Mouse (Mus musculus): ENCODE data around the gene Lrmda.

The Lrmda gene

DNA sequence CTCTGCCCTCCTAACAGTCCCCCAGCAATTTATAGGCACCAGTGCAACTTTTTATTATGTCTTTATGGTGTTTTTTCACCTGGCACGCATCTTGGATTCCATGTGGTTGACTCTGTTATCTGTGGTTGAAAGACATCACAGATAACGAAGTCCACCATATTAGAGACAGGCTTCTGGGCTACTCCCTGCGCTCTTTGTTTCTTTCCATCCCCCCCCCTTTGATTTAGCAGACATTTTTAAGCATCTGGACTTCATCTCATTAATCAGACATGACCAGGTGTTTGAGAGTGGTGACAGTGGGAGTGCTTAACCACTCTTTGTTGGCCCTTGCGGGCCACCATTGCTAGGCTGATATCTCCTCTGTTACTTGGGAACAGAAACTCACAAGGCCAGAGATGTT, 71.8 kb downstream of the Lrmda start:
- no peak for DNase-seq (ENCODE audit: low spot score in 2 of 2)

DNA sequence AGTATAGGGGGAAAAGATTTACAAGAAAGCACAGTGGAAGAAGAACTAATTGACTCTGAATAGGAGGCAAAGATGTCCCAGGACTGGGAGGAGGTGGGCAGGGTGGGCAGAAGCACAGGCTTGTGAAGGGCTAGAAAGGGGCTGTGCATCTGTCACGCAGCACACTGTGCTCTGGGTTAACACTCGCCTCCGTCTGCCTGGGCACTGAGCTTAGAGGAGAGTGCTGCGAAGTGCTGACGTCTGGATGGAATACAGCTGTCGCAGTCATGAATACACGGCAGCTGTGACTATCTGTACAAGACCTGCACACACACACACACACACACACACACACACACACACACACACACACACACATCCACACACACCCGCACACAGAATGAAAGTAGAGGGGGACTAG, 73.6 kb downstream of the Lrmda start:
- no peak for DNase-seq (ENCODE audit: low spot score in 2 of 2)

DNA sequence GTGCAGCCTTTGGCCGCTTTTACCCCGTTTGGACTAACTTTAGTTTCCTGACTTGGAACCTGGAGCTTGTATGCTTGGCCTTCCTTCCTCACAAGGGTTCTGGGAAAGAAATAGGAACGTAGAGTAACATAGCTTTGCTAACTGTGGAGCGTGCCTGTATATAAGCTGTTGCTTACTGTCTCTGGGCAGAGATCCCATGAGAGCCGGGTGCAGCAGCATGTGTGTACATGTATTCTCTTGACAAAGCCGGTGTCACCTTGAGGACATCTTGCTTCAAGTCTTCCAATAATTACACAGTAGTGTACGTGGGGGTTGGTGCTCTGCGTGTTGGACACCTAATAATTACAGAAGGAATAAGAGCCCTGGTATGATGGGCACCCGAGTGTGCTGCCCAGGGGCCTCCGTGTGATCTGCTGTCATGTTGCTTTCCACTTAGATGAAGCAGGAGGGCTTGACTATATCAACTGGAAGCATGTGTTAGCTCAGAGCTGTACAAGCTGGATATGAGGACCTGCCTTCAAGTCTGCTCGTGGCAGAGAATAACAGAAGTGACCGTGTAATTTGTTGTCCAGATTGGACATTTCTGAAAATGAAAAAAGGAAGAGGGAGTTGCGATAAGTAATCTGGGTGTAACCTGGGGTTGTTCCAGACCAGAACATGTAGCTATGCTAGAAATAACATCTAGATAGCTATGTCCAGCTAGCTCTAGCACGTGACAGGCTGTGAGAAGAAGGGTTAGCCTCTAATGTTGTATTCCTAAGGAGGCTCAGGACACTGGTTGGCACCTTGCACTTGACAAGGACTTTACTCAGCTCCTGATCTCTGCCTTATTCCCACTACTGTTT, 82.7 kb downstream of the Lrmda start:
- DNase-seq (ENCODE audit: low spot score in 2 of 2): no peak

GRCm38 (mm10) chr14:22105855-22106254, 86.3 kb downstream of the Lrmda start:
- no peak for DNase-seq (ENCODE audit: low spot score in 2 of 2)

DNA sequence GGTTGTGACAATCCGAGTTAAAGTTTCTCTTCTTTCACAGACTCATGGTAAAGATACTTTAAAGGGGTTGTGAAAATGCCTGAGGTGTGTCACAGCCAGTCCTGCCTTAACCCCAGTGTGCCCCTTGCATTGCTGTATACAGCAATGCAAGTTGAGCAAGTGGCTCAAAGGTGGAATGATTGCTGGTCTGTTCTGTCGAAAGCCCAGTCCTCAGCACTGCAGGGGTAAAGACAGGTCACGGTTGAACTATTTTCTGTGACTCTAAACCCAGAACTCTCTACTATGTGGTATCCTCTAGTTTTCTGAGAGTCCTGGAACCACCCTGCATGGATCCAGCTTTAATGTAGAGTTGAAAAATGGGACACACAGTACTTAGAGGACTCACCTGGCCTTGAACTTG, 87.3 kb downstream of the Lrmda start:
- DNase-seq (ENCODE audit: low spot score in 2 of 2): no peak

DNA sequence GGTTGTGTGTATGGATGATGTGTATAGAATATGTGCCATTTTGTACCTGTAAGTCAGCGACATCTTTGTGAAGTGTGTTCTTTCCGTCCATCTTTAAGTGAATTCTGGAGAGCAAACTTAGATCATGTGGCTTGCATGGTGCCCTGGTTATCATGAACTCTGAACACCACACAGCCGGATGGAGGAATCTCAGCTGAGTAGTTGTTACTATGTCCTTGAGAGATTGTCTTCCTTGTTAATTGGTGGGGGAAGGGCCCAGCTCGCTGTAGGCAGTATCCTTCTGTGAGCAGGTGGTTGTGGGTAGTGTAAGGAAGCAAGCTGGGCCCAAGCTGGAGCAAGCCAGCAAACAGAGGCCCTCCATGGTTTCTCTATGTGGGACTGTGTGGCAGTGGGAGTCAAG, 89.9 kb downstream of the Lrmda start:
- no peak for DNase-seq (ENCODE audit: low spot score in 2 of 2)

DNA sequence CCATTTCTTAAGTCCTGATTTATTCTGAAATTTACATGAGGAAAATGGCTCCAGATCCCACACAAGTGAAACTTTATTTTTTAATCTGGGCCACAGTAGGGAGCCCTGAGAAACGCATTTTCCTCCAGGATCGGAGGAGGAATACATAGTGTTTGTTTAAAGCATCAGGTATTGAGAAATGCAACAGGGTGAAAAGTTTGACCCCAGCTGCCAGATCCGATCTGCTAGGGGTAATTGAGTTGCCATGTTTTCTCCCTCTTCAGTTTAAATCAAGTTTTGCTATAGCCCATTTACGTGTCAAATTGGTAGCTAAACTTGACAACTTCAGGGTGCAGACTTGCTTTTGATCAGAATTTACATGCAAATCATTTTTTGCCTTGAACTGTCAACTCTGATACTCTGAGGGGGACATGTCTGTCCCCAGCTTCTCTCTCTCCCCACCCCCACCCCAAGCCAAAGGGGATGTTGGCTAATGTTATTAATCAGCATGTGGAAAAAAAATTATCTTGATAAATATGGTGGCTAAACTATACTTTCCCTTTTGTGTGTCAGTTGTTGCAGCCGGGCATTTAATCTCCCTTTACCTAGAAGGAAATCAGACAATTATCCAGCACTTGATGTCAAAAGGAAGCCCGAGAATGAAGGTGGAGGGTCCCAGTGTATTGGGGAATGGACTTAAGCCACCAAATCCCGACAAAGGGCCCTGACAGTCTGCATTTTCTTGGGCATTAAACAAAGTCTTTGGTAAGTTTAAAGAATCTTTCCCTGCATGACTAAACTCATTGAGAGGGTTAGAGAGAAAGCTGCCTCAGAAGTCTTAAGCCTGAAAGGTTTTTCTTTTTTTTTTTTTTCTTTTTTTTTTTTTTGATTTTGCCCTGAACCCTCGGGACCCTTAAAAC, 94.2 kb downstream of the Lrmda start:
- no peak for DNase-seq (ENCODE audit: low spot score in 2 of 2)

- no peak for DNase-seq (ENCODE audit: low spot score in 2 of 2)
These were observed 95.3 kb downstream of the Lrmda start for GRCm38 (mm10) chr14:22114651-22115351.

DNA sequence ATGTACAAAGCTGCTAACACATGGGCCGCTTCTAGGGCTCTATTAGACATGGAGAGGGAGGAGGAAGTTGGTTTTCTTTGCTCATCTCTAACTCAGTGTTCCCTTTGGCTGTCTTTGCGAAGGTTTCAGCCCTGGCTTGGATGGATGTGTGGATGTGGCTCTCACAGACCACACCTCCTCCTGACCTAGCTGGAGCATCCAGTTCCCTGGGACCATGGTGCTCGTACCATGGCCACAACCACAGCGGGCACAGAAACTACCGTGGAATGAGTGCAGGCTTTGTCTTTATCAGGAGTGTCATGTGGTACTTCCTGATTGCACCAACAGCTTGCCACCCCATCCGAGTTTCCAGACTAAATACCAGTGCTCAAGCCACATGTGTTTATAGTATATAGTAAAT, 98.6 kb downstream of the Lrmda start:
- DNase-seq (ENCODE audit: low spot score in 2 of 2): no peak

DNA sequence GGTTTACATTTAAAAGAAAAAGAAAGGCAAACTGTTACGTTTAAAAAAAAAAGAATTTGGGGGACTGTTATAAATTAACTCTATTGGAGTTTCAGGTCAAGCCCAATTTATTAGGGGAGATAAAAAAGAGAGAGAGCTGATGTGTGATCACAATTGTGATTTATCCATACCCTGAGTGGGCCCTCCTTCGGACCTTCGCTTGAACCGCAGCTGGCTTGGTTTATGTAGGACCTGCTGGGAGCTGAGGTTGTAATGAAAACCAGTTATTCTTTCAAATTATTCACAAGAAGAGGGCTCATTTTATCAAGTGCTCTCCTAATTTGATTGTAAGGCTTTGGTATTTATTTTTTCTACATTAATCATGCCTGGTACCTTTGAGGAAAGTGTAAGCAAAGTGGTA, 99.0 kb downstream of the Lrmda start:
- no peak for DNase-seq (ENCODE audit: low spot score in 2 of 2)

DNA sequence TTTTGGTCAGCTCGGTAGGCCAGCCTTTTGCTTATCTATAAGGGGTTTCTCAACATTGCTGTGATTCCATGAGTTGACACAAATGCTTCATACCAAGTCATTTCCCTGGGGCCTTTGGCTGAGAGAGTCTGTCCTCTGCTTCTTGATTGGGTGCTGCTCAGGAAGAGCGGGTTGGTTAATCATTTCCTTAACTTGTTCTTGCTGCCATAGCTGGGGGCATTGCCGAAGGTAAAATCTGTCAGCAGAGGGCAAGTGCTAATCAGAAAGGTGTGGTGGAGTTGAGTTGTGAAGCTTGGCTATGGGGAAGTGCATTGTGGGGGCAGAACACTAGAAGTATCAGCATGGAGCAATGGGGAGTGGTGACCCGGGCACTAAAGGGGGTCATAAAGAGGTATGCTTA, 106.8 kb downstream of the Lrmda start:
- no peak for DNase-seq (ENCODE audit: low spot score in 2 of 2)

- no peak for DNase-seq (ENCODE audit: low spot score in 2 of 2)
These were observed 107.3 kb downstream of the Lrmda start for GRCm38 (mm10) chr14:22126859-22127258.

- no peak for DNase-seq (ENCODE audit: low spot score in 2 of 2)
These were observed 111.6 kb downstream of the Lrmda start for GRCm38 (mm10) chr14:22130950-22131585.

DNA sequence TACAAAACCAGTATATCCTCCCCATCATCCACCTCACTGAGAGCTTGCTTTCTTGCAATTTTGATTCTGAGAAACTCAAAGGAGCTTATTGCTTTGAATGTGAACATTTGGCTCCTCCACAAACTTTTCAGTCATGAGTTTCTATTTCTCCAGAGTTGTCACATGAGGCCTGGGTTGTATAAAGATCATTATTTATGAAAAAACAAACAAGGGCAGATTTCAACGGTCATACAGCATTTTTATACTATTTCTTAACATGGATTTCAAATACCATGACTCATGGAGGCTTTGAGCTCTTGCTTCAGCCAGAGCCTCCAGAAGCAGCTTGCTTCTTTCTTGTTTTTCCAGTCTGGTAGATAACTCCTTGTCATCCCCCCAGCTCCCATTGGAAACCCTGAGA, 119.8 kb downstream of the Lrmda start:
- DNase-seq (ENCODE audit: low spot score in 2 of 2): no peak

- DNase-seq (ENCODE audit: low spot score in 2 of 2): no peak
These were observed 124.5 kb downstream of the Lrmda start for GRCm38 (mm10) chr14:22144014-22144413.

GRCm38 (mm10) chr14:22145863-22146262, 126.4 kb downstream of the Lrmda start:
- DNase-seq (ENCODE audit: low spot score in 2 of 2): no peak

GRCm38 (mm10) chr14:22146508-22147044, 127.1 kb downstream of the Lrmda start:
- no peak for DNase-seq (ENCODE audit: low spot score in 2 of 2)

DNA sequence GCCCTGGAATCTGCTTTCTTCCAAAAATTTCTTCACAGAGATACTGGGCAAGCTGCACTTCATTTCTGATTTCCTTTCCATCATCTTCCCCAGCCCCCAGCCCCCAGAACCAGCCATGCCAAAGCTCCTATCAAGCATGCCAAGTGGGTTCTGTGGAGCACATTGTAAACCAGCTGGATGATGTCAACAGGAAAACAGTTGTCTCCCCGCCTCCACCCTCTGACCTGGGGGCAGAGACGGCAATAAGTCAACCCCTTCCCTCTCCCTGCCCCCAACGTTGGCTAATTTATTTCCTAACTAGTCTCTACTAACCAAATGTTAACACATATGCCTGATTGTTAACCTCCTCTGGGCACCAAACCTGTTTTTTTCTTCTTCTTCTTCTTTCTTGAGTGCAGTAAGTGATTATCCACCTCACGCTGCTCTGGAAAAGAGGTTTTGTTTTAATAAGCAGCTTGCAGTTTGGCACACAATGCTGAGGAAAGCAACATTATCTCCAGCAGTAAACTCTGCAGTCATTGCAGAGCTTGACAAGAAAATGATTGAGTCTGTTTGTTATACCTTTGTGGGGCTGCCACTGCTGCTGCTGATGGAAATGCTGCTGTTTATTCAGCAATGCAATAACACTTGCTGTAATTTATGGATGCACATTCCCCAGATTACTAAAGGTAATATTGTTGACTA, 128.0 kb downstream of the Lrmda start:
- no peak for DNase-seq (ENCODE audit: low spot score in 2 of 2)

- no peak for DNase-seq (ENCODE audit: low spot score in 2 of 2)
These were observed 133.2 kb downstream of the Lrmda start for GRCm38 (mm10) chr14:22152701-22153100.

DNA sequence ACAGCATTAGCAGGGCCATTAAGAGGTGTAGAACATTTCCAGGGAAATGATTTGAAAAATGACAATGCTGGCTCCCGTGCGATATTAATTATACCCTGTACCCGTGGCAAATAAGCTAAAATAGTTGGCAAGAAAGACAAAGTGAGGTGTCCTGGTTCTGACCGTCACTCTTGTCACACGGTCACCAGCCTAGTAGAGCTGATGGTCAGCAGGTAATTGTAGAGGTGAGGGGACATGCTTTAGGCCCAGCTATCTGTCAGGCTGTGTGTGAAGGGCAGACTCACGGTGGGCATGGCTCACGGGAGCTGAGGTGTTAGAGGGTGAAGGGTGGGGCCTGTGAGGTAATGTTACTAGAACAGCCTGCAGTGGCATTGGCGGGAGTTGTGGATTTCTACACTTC, 134.6 kb downstream of the Lrmda start:
- DNase-seq (ENCODE audit: low spot score in 2 of 2): no peak

GRCm38 (mm10) chr14:22155034-22155433, 135.5 kb downstream of the Lrmda start:
- no peak for DNase-seq (ENCODE audit: low spot score in 2 of 2)
